Mouse (Mus musculus) CH12.LX (cell line): ENCODE data around the gene Klk1b4.
"Not testable (repeated sequence)": the region's sequence is repeated elsewhere in the genome, so short reads cannot be mapped to it uniquely, and the experiment has no call there.

Experiments
- SIN3A ChIP-seq: IDR thresholded peaks from 2 replicates; pipeline ENCODE4 v1.6.1; 2012; ENCODE audit warnings: low read length, improper control_type of control experiment, inconsistent platforms
- SMC3 ChIP-seq: IDR thresholded peaks from 2 replicates; pipeline ENCODE4 v1.6.1; 2011; ENCODE audit warnings: low read depth, low read length, improper control_type of control experiment

GRCm38 (mm10) chr7:44186516-44186915, 20.7 kb upstream of the Klk1b4 start:
- TF ChIP-seq SMC3, SIN3A: not testable (repeated sequence)
